Comparison of ENCODE assay signal across 14 mouse cellular contexts in genomic region chr12:70588234-70588633, GRCm38 (mm10).
DNase-seq lines count a peak whose midpoint lies in the region; ATAC-seq and TF ChIP-seq lines count a peak whose summit lies in the region.
"Had no signal": no experiment of that assay in that cellular context is flagged by ENCODE, and none has a peak within 500 bp of the region (broad histone marks: within the 10 kb centered on the region; RNA-seq: fewer than 3 reads in every experiment).

No protein-coding gene starts in this region.

- no peaks in the 10 kb centered on the region for H3K9me3 ChIP-seq in kidney, embryonic 15.5 days (replicated peaks)
- H3K9me3 ChIP-seq: forebrain, embryonic 10.5 days; midbrain, embryonic 13.5 days had no signal

- 31% methylated on average over 3 of the region's 3 CpGs for WGBS in kidney, embryonic 15.5 days

- in situ Hi-C loops in Patski (cut with MboI; ENCODE audit: low pct_unique_long_range_greater_than_20kb) = no loop called here

- H3K27me3 ChIP-seq in kidney, embryonic 15.5 days = no peaks in the 10 kb centered on the region
- no peaks in the 10 kb centered on the region for H3K27me3 ChIP-seq in Patski
- H3K27me3 ChIP-seq: midbrain, embryonic 13.5 days had no signal

- TF ChIP-seq CTCF in Patski (IDR thresholded peaks at IDR 0.05) = no peak

- POLR2A ChIA-PET in Patski (lab: Charles Lee) = interaction anchor here (0.7 kb wide), 1 partner anchor 186 kb away, joined by 3 read pairs; no protein-coding TSS in a partner anchor

- peak; percentile 12 for DNase-seq in kidney, adult 18-20 months
- DNase-seq in Patski (ENCODE audit: low read depth, low spot score) = peak; percentile 47
- DNase-seq in fat pad, adult 2 months (ENCODE audit: extremely low read depth, low read depth, low spot score) = peak; percentile 56
- peak; percentile 58 for DNase-seq in mesoderm, embryonic 11.5 days (ENCODE audit: low read depth, low spot score)
- DNase-seq in T-cell, adult 2 months (ENCODE audit: low spot score) = no peak
- DNase-seq in left cerebral cortex, postnatal 25 days (ENCODE audit: low spot score in 2 of 2) = no peak
- DNase-seq: cerebellum, adult 18-20 months; heart, adult 18-20 months; heart, postnatal 14 days; thymus, postnatal 36 days had no signal

- 0 out of 2 replicates have a peak, but pooled peaks cover 8% of the 10 kb centered on the region for H3K4me1 ChIP-seq in kidney, embryonic 15.5 days
- H3K4me1 ChIP-seq: forebrain, embryonic 10.5 days; midbrain, embryonic 13.5 days had no signal

- H3K9ac ChIP-seq in kidney, embryonic 15.5 days = no peak overlapping the region
- H3K9ac ChIP-seq: midbrain, embryonic 13.5 days had no signal

- no peak overlapping the region for H3K4me2 ChIP-seq in kidney, embryonic 15.5 days
- H3K4me2 ChIP-seq: midbrain, embryonic 13.5 days had no signal

- intact Hi-C loops in left cerebral cortex, postnatal 25 days (cut with DNase I) = no loop called here

- H3K4me3 ChIP-seq in kidney, embryonic 15.5 days (replicated peaks) = no peak overlapping the region
- H3K4me3 ChIP-seq: forebrain, embryonic 10.5 days; midbrain, embryonic 13.5 days had no signal

- CTCF ChIA-PET in Patski (lab: Charles Lee) = interaction anchor here (0.8 to 2.5 kb wide), 4 partner anchors 17 to 322 kb away, joined by 3 to 11 read pairs (median 5); no protein-coding TSS in a partner anchor

- H3K27ac ChIP-seq in kidney, embryonic 15.5 days = no peak overlapping the region
- H3K27ac ChIP-seq: forebrain, embryonic 10.5 days; hindbrain, postnatal 0 days; midbrain, embryonic 13.5 days had no signal

- no peaks in the 10 kb centered on the region for H3K36me3 ChIP-seq in kidney, embryonic 15.5 days
- H3K36me3 ChIP-seq: forebrain, embryonic 10.5 days; midbrain, embryonic 13.5 days had no signal

- no peak for ATAC-seq in kidney, embryonic 15.5 days (replicated peaks; ENCODE audit: low FRiP score)
- ATAC-seq in Patski = peak; percentile 63
- ATAC-seq: hindbrain, postnatal 0 days; midbrain, embryonic 13.5 days had no signal

Comparison
In these comparisons a context has a peak if more than half of its experiments do, and no peak if none do; other contexts are left out.
1. DNase-seq: peak in kidney, adult 18-20 months (single experiment), Patski (single experiment), fat pad, adult 2 months (single experiment) and mesoderm, embryonic 11.5 days (single experiment); none in T-cell, adult 2 months (single experiment) and left cerebral cortex, postnatal 25 days (0 of 2).